Mouse (Mus musculus) right cerebral cortex, postnatal 25 days (tissue): ENCODE results near the gene Ppfibp1.

Source experiments
- DNase-seq: peaks from one replicate; pipeline ENCODE4 v3.0.0; 2022

Ppfibp1 gene

DNA sequence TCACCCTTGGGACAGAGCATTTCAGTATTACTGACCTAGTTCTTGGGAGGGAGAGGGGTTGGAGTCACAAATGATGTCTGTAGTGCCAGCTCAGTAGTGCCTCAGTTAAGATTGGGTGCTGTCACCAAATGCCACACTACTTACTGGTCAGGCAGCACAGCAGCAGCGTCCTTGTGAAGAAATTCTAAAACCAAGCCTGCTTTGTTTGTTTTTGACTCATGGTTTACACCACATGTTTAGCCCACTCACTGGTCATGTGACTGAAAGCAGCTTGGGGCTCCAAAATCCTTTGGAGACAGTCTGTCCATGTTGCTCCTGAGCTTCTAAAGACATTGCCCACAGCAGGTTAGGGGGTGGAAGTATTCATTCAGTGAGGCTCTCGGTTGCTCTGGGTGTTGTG is 4.9 kb upstream of the Ppfibp1 start:
- no peak for DNase-seq

DNA sequence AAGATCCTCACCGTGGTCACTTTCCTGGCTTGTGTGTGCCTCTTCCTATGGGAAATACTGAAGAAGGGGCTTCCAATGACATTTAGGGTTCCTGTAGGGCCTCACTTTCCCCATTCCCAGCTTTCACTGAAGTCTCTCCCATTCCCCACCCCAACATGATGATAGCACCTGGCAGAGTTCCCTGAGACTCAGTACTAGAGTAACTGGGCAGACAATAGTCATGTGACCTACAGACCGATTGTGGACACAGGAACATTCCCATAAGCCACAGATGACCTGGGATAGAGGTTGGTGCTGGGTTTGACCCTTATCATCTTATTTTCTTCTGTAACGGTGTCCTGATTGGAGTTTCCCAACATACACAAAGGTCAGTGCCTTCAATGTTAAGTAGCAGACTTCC is 4.1 kb upstream of the Ppfibp1 start:
- no peak for DNase-seq

DNA sequence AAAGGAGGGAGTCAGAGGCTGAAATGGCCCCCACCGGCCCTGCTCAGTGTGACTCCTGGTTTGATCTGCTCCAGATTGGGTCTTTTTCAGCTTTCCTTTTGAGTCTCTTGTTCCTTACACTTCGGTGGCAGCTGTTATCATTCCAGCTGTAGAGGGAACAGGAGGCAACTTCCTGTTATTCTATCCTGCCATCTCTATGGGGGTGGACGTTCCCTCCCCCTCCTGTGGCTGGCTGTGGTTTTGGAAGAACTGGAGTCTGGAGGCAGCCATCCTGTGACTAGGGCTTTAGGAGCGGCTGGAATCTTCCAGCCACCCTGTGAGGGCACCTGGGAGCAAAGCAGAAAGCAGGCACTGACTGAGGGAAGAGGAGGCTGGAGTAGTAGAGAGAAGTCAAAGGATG is 3.4 kb upstream of the Ppfibp1 start:
- DNase-seq: no peak

DNA sequence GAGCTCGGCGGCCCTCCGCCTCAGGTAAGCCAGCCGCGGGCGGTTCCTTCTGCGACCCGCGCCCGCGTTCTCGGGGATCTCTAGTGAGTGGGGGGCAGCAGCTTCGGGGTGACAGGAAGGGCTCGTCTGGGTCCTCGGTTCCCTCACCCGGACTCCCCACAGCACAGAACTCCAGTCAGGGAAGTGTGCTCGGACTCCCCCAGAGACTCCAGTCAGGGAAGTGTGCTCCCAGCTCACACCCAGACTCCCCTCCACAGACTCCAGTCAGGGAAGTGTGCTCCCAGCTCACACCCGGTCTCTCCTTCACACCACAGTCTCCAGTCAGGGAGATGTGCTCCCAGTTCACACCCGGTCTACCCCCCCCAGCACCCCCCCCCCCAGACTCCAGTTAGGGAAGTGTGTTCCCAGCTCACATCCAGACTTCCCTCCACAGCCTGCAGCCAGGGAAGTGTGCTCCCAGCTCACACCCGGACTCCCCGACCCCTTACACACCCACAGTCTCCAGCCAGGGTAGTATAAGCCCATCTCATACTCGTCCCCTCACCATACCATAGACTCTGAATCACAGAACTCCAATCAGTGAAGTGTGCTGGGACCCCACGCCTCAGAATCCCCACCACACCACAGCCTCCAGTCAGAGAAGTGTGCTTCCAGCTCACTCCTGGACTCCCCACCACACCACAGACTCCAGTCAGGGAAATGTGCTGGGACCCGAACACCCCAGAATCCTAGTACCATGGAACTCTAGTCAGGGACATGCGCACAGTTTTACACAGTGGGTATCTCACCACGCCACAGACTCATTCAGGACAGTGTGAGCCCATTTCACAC is 588 bp downstream of the Ppfibp1 start:
- DNase-seq: no peak

DNA sequence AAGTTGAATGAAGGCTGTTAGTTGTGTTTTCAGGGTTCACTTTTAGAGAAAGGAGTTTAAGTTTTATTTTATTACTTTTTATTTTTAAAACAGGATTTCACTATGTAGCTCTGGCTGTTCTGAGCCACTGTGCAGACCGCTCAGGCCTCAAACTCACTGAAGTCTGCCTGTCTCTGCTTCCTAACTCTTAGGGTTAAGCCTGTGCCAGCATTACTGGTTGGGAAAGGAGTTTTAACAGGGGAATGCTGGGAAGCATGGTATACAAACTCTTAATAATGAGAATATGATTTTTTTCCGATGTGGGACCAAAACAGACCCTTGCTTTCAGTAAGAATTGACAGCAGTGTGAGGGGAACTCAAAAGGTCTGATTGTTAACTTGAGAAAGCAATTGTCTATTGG is 1.9 kb downstream of the Ppfibp1 start:
- no peak for DNase-seq

DNA sequence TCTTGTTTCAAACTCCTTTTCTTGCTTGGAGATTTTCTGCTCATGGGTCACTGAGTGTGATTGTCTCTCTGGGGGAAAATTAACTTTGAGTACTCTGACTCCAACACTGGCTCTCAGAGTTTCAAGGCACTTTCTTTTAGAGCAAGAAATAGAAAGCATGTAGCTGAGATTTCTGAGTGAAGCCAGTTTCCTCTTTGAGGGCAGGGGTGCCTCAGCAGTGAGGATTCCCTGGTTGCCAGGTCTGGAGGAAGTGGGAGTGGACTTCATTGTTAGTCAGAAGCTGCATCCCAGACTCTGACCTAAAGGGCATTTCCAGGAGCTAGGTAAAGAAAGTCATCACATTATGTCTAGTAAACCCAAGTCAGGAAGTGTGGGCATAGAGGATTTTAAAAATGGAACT is 2.3 kb downstream of the Ppfibp1 start:
- no peak for DNase-seq

DNA sequence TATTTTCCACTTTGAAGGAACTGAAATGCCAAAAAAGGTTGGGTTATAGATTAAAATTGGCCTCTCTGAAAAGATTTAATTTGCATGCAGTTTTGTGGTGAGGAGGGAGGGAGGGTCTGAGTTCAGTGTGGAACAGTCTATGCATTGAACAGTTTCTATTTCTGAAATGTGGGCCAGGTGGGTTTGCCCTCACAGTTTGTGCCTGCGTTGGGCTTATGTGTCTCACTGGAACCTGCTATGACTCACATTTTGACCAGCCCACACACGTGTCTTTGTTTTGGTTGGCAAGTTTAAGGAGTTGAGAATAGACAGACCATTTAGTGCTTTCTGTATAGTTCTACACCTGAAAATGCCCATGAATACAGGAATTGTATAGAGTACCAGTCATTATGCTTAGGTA is 5.6 kb downstream of the Ppfibp1 start:
- no peak for DNase-seq

DNA sequence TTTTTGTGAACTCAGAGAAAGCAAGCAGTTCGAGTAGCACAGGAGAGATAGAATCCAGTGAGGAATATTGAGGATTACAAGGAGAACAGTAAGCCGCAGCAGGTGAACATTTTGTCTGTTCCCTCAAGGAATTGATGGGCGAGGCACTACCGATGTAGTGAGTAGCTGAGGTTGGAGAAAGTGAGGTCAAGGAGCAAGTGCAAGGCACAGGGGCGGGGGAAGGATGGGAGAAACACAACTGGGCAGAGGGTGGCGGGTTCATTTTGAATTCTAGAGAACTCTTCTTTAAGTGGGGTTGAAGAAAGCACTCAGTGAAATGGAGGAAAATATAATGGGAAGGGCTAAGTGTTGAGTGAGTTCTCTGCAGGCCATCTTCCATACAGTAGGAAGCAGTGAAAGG is 10.4 kb downstream of the Ppfibp1 start:
- DNase-seq: no peak

DNA sequence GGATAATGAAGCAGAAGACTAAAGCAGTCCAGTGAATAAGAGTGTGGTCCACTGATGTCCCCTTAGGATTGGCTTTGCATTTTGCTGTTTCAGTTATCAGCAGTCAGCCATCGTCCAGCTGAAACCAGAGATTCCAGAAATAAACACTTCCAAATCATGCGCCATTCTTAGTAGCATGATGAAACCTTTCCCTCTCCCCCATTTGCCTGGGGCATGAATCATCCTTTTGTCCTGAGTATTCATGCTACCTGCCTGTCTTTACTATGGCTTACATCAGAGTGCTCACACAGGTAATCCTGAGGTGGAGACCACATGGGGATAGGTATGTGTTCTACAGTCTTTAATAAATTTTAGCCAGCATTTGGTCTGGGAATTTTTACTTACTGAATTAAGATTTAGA is 11.4 kb downstream of the Ppfibp1 start:
- no peak for DNase-seq

DNA sequence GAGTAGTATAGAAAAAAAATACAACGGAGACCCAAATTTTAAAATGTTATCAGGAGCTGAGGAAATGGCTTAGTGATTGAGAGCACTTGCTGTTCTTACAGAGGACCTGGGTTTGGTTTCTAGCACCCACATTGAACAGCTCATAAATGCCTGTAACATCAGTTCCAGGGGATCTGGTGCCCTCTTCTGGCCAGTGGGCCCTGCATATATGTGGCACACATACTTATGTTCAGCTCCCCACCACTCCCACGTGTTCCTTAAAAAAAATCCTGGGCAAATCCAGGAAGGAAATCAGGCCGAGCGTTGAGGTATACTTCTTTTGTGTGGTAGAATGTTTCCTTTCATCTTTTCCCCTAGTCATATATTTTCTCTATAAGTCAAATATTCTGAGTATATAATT is 13.6 kb downstream of the Ppfibp1 start:
- DNase-seq: no peak

DNA sequence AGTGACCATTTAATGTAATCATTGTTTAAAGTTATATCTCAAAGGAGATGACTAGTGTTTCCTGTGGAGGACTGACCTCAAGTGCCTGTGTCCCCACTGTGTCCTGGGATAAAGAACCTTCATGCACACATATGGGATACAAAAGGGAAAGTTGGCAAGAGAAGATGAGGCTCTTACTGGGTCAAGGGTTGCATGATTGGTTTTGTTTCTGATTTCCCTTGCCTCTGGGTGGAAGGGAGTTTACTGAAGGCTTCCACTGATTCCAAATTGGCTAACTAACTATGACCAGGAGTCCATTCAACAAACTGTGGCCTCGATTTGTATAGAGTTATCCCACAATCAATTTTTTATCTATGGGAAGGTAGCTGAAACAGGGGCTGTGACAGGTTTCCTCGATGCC is 15.3 kb downstream of the Ppfibp1 start:
- DNase-seq: no peak

DNA sequence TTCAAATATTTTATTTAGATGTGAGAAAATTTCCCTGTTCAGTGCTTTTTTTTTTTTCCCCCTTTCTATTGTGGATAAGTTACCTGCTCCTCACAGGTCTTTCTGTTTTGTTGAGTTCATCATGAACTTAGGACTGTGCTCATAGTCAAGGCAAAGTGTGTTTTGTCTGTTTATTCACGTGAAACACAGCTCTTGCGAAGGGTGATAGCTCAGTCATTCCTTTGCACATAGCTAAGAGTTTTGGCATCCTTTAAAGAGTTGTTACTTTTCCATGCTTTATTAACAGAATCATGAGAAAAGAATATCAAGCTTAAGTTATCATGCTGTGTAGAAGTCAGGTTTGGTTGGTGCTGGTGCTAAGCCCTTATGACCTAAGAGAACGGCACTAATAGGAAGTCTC is 16.4 kb downstream of the Ppfibp1 start:
- no peak for DNase-seq

DNA sequence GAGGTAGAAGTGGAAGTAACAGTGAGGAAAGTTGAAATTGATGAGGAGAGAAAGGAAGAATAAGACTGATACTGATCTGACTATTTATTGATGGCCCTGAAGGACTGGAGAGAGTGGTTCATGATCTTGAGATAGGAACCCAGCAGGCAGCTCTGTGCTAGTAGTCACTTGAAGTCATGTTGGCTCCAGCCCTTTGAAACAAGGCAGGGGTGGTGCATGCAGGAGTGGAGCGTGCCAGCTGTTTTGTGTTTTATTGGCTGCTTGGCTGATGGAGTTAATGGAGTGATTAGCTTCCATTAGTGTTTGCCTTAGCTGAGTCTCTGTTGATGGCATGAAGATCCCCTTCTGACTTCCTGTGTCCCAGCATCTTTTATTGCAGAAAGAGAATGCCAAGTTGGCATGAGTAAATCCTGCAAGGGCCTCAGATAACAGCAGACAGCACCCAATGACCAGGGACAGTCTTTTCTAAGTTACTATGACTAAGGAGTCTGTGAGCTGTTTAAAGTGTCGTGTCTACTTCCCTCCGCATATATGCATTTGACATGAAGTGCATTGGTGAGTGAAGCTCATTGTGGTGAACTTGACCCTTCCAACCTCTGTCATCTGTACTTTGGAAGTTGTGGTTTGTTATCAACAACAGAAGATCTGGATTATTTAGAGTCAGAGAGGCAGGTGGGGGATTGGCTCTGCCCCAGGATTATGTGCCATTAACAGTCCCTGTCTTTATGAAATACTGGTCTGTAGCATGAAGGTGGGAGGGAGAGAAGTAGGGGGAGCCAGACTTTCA is 17.9 kb downstream of the Ppfibp1 start:
- no peak for DNase-seq

DNA sequence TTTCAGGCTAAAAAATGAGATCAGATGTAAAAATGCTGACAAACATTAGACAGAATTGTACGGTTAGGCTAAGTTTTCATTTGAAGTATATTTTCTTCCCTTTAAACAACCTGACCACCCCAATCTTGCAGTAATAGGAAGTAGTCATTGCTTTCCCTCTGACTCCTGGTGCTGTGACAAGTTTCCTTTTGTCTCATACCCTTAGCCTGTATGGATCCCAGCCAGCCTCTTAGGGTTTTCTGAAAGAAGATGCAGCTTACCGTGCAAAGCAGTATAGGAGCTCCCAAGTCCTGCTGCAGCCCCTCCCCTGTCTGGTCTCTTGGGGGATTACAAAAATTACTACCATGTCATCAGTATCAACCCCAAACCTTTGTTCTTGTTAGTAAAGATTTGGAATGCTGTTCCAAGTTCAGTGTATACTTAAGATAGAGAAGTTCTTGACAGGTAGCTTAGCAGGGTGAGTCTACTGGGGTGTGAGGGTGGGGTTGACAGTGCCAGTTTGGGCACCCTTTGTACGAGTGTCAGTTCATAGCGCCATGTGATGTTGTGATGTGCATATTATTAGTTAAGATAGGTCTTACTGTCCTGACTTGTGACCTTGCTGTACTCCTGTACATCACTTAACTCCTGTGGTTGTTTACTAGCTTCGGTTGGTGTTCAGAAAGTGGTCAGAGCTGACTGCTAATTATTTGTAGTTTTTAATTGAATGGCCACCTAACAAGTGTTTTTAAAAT is 18.9 kb downstream of the Ppfibp1 start:
- no peak for DNase-seq

DNA sequence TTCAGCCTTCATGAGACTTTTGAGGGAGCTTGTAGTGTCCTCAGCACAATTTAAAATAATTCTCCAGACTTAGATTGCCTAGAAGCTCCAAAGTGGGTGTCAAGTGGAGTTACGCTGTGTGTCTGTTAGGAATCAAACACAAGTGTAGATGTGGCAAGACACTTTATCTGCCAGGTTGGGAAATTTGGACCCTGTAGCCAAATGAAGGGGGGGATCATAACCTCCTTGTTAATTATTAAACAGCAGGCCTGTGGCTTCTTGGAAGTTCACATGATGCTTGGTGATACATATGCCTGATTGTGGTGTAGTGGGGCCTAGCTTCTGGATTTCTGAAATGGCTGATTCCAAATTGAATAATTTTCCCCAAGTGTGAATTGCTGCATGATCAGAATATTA is 19.5 kb downstream of the Ppfibp1 start:
- DNase-seq: no peak

DNA sequence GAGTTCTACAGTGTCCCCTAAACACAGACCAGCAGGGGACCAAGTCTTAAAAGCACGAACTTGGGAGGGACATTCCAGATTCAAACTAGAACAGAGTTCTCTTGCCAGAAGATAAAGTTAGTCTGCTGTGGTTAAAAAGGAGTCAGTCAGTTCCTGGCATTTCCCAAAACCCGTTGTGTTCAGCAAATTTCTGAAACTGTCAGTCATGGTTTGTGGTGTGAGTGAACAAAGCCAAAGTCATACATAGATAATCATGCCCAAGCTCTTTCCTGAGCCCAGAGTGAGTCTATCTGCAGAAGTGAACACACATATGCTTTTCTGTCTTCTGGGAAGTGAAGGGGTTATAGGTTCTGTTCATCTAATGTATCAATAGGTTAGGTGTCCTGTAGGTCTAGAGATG is 20.5 kb downstream of the Ppfibp1 start:
- DNase-seq: no peak

DNA sequence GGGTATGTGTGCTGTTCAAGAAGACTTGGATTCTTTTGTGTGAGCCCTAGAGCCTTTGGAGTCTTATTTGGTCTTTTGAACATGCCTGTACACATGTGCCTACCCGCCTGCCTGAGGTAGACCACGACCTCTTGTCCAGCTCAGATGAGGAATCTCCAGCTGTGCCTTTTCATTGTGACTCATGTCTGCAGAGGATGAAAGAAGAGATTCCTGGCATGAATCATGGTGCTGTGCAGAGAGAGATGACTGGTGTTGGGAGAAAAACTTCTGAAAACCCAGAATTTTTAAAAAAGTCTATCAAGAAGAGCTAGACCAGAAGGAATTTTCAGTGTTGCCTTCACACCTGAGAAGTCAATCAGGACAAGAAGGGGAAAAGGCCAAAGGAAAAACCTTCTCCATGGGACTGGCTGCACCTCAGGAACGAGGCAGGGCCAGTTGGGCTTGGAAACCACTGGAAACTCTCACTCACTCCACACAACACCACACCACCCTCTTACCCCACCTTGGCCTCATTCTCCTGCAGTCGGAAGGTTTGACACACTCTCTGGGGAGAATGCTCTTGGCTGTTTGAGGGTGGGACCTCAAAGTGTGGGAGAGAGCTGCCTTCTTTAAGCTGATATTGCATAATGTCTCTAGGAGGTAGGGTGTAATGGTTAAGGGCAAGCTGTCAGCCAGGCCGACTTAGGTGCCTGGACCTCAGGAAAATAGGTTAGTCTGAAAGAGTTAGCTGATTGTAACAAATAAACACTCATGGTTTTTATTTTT is 21.6 kb downstream of the Ppfibp1 start:
- no peak for DNase-seq

DNA sequence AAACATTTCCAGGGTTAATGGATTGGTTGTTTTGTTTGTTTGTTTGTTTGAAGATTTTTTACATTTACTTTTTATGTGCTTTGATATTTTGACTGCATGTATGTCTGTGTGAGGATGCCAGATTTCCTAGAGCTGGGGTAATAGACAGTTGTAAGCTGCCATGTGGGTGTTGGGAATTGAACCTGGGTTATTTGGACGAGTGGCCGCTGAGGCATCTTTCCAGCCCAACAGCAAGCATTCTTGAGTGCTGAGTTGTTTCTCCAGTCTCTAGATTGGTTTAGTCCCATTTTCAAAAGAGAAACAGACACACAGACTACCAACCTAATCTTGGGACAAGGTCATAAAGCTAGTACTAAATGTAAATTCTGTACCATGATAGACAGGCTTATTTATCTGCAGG is 22.5 kb downstream of the Ppfibp1 start:
- DNase-seq: no peak

DNA sequence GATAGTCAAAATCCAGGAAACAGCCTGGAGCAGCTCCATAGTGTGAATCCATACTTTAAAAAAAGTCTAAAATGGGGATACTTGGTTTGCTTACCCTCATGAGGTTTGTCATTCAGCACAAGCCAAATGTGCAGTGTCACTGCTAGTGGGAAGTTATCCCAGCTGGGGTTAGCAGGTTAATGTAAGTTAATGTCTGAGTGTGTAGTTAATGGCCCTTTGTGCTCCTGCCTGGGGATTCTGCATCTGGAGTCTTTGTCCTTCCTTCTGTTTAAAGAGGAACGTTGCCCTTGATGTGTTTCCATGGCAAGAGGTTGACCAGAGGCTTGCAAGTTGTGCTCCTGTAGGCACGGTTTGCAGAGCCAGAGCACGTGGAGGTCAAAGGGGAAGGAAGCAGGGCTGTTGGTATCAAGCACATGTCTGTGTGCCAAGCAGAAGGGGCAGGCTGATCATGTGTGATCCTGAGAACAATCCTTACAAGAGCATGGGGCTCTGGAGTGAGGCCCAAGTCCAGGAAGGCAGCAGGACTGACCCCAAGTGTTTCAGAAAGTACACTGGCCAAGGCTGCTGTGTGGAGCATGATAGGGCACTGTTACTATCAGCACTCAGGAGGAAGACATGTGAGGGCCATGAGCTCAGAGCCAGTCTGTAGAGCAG is 24.7 kb downstream of the Ppfibp1 start:
- no peak for DNase-seq

DNA sequence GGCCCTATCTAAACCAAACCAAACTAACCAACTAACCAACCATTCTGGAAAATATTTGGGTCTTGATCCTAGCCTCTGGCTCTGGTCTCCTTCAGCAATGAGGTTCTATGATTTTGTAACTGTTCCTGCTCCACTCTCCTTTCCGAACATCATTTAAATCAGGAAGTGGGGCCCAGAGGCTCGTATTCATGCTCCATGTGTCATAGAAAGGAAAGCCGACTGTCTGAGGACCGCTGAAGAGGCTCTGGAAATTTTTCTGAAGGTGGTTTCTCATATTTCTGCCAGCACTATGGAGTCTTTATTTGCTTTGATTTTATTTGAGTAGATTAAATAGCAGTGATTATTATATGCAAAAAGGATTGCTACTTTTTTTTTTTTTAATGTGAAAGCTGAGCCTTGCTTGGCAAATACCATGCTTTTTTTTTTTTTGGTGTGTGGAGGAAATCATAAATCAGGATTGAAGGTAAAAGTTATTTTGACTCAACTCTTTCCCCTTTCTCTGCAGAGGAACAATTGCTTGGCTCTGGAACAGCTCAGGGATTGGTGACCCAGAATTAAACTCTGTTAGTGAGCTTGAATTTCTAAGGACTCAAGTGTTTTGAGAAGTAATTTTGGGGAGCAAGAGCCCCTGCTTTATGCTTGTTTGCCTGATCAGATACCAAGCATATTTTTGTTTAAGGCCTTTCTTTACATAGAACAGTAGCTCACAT is 25.4 kb downstream of the Ppfibp1 start:
- DNase-seq: no peak

DNA sequence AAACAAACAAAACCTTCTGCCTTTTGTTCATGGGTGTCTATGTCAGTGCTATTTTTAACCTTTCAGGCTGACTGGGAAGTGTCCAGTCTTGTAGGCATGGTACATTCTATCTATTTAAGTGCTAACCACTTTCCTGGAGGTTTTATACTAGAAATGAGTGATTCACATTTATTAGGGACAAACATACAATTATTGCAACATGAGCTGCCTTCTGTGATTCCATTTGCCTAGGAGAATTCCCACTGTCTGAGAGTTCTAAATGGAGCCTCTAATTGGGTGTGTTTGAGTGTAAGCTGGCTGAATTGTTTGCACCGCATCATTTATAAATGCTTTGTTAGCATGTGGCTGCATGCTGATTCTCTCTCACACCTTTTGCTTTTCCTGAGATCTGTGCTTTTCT is 27.5 kb downstream of the Ppfibp1 start:
- no peak for DNase-seq

DNA sequence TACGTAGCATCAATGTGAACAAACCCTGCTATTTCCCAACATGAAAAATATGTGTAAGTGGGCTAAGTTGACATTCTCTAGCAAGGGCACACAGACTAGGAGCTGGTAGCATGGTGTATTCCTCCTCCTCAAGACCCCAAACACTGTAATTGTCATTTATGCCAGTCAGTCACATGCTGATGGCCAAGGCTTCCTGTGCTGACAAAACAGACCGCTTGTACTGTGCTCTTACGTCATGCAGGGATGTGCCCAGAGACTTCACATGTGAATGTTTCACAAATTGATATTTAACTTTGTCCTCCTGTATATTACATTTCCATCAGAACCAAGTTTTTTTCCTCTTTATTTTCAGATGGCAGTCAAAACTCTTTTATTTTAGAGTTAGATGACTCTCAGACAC is 29.1 kb downstream of the Ppfibp1 start:
- no peak for DNase-seq
